19 mouse cellular contexts compared by ENCODE assay signal in the genomic region with DNA sequence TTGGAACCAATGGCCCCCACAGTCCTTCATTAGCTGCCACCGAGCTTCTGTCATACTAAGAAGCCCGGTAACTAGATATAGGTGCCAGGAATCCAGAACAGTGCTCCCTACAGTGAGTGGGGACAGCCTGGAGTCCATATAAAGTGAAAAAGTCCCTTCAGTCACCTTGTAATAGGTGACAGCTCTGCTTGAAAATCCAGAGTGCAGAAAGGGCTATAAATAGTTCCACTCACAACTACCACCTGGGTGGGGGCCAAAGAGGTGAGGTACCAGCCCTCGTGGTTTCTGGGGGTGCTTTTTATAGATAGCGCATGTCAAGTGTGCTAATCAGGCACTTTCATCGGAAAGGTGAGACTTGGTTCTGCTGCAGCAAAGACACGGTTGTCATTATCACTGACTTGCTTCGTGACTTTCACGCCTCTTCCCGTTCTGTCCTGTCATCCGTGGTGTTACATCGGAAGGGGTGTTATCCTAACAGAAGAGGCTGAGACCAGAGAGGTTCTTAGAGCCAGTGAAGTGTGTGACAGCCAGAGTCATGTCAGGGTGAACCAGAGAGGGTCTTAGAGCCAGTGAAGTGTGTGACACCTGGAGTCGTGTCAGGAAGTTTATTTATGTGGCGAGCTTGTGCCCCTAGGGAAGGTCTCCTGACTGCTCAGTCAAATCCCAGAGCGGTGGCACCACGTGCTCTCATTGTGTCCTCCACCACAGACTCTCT.
A peak's percentile ranks its signal among the peaks of the same experiment; 100 is the strongest.
DNase-seq lines count a peak whose midpoint lies in the region; ATAC-seq lines count a peak whose summit lies in the region.
"Had no signal": no experiment of that assay in that cellular context is flagged by ENCODE, and none has a peak within 500 bp of the region (broad histone marks: within the 10 kb centered on the region; RNA-seq: fewer than 3 reads in every experiment).

No protein-coding gene starts in this region.

- no peak overlapping the region for H3K4me2 ChIP-seq in kidney, embryonic 15.5 days
- 0 out of 2 replicates have a peak overlapping the region, but pooled peaks have one; percentile 14 for H3K4me2 ChIP-seq in heart, embryonic 12.5 days
- H3K4me2 ChIP-seq: forebrain, embryonic 12.5 days; midbrain, embryonic 15.5 days had no signal

- no peak overlapping the region for H3K9ac ChIP-seq in kidney, embryonic 15.5 days
- H3K9ac ChIP-seq in heart, embryonic 12.5 days, result no peak overlapping the region
- H3K9ac ChIP-seq: forebrain, embryonic 12.5 days; liver, postnatal 0 days; midbrain, embryonic 15.5 days had no signal

- no peaks in the 10 kb centered on the region for H3K9me3 ChIP-seq in kidney, embryonic 15.5 days (replicated peaks)
- H3K9me3 ChIP-seq in heart, embryonic 12.5 days (replicated peaks), result no peaks in the 10 kb centered on the region
- H3K9me3 ChIP-seq: forebrain, embryonic 12.5 days; hindbrain, embryonic 10.5 days; megakaryocyte, embryonic 14.5 days; midbrain, embryonic 15.5 days had no signal

- no peaks in the 10 kb centered on the region for H3K36me3 ChIP-seq in kidney, embryonic 15.5 days
- no peaks in the 10 kb centered on the region for H3K36me3 ChIP-seq in heart, embryonic 12.5 days
- H3K36me3 ChIP-seq: forebrain, embryonic 12.5 days; hindbrain, embryonic 10.5 days; midbrain, embryonic 15.5 days had no signal

- intact Hi-C loops in left cerebral cortex, postnatal 4 days (cut with DNase I), result no loop called here

- H3K27me3 ChIP-seq in kidney, embryonic 15.5 days, result peaks cover 35% of the 10 kb centered on the region
- 0 out of 2 replicates have a peak, but pooled peaks cover 8% of the 10 kb centered on the region for H3K27me3 ChIP-seq in heart, embryonic 12.5 days (replicated peaks)
- H3K27me3 ChIP-seq: midbrain, embryonic 15.5 days had no signal

- no peak overlapping the region for H3K4me3 ChIP-seq in kidney, embryonic 15.5 days (replicated peaks)
- no peak overlapping the region for H3K4me3 ChIP-seq in heart, embryonic 12.5 days
- H3K4me3 ChIP-seq: forebrain, embryonic 12.5 days; hindbrain, embryonic 10.5 days; megakaryocyte, embryonic 14.5 days; midbrain, embryonic 15.5 days had no signal

- 0 out of 2 replicates have a peak overlapping the region, but pooled peaks have one; percentile 14 for H3K27ac ChIP-seq in kidney, embryonic 15.5 days
- peak overlapping the region; percentile 94 for H3K27ac ChIP-seq in heart, embryonic 12.5 days (ENCODE audit: poor library complexity, severe bottlenecking)
- H3K27ac ChIP-seq: forebrain, embryonic 12.5 days; hindbrain, postnatal 0 days; midbrain, embryonic 15.5 days; stomach, postnatal 0 days had no signal

- WGBS in kidney, embryonic 15.5 days, result 35% methylated on average over 15 of the region's 15 CpGs
- WGBS in heart, embryonic 12.5 days, result 34% methylated on average over 15 of the region's 15 CpGs

- H3K4me1 ChIP-seq in kidney, embryonic 15.5 days, result peaks cover 22% of the 10 kb centered on the region
- peaks cover 76% of the 10 kb centered on the region for H3K4me1 ChIP-seq in heart, embryonic 12.5 days (replicated peaks)
- H3K4me1 ChIP-seq: megakaryocyte, embryonic 14.5 days had no signal

- ATAC-seq in kidney, embryonic 15.5 days (replicated peaks; ENCODE audit: low FRiP score), result peak; percentile 86
- ATAC-seq in heart, embryonic 12.5 days (ENCODE audit: insufficient number of reproducible peaks, low FRiP score), result peak; percentile 77
- ATAC-seq: hindbrain, postnatal 0 days; liver, postnatal 0 days; midbrain, embryonic 15.5 days had no signal

- no peak for DNase-seq in kidney, postnatal 10 days
- DNase-seq in heart, adult 9 months (ENCODE audit: low spot score in 2 of 2), result peak; percentile 9 to 44
- DNase-seq in heart, postnatal 4 days, result peak; percentile 58
- DNase-seq in left cerebral cortex, postnatal 4 days, result no peak
- DNase-seq in layer of hippocampus, postnatal 10 days (ENCODE audit: low spot score in 2 of 2), result no peak
- DNase-seq: cerebellum, adult 2 months; gastrocnemius, postnatal 25 days; kidney, adult 8-10 months; liver; liver, postnatal 0 days; retina, postnatal 1 day had no signal

Comparison
In these comparisons a context has a peak if more than half of its experiments do, and no peak if none do; other contexts are left out.
1. DNase-seq: peak in heart, adult 9 months (2 of 2) and heart, postnatal 4 days (single experiment); none in kidney, postnatal 10 days (single experiment), left cerebral cortex, postnatal 4 days (single experiment) and layer of hippocampus, postnatal 10 days (0 of 2).